Comparison of ENCODE assay signal across 23 mouse cellular contexts in genomic region chr6:118046511-118046910, GRCm38 (mm10). TPM values are rescaled to one million over a fixed set of nuclear protein-coding genes. Genes with fewer than 3 reads are reported as not detected.
DNase-seq lines count a peak whose midpoint lies in the region; ATAC-seq and TF ChIP-seq lines count a peak whose summit lies in the region.
"Had no signal": no experiment of that assay in that cellular context is flagged by ENCODE, and none has a peak within 500 bp of the region (broad histone marks: within the 10 kb centered on the region; RNA-seq: fewer than 3 reads in every experiment).

No protein-coding gene starts in this region.

- peaks cover 23% of the 10 kb centered on the region for H3K4me1 ChIP-seq in heart, embryonic 10.5 days
- peaks cover 27% of the 10 kb centered on the region for H3K4me1 ChIP-seq in lung, embryonic 16.5 days (replicated peaks; ENCODE audit: control insufficient read depth, insufficient read depth, low read length)
- H3K4me1 ChIP-seq in olfactory bulb, adult 2 months (ENCODE audit: control insufficient read depth, insufficient read depth, low read length) = peaks cover 45% of the 10 kb centered on the region
- H3K4me1 ChIP-seq: embryonic facial prominence, embryonic 13.5 days; embryonic facial prominence, embryonic 15.5 days; forebrain, embryonic 12.5 days had no signal

- no peak for ATAC-seq in lung, embryonic 16.5 days (ENCODE audit: low read depth)
- ATAC-seq: forebrain, embryonic 14.5 days; forebrain, embryonic 16.5 days had no signal

- H3K27me3 ChIP-seq in heart, embryonic 10.5 days (ENCODE audit: insufficient read depth, poor library complexity, severe bottlenecking) = 0 out of 2 replicates have a peak, but pooled peaks cover 3% of the 10 kb centered on the region
- H3K27me3 ChIP-seq in lung, embryonic 16.5 days (ENCODE audit: control insufficient read depth, insufficient read depth, low read depth, low read length) = no peaks in the 10 kb centered on the region
- H3K27me3 ChIP-seq: embryonic facial prominence, embryonic 13.5 days; embryonic facial prominence, embryonic 15.5 days; forebrain, embryonic 12.5 days had no signal

- H3K4me2 ChIP-seq in lung, embryonic 16.5 days (ENCODE audit: low read depth, low read length) = no peak overlapping the region
- H3K4me2 ChIP-seq: embryonic facial prominence, embryonic 13.5 days; embryonic facial prominence, embryonic 15.5 days; forebrain, embryonic 12.5 days had no signal

- no peak overlapping the region for H3K4me3 ChIP-seq in heart, embryonic 10.5 days
- no peak overlapping the region for H3K4me3 ChIP-seq in left cerebral cortex, adult 2 months
- H3K4me3 ChIP-seq in lung, embryonic 16.5 days (ENCODE audit: low read length) = no peak overlapping the region
- H3K4me3 ChIP-seq in olfactory bulb, adult 2 months (ENCODE audit: insufficient read depth, low read depth, low read length) = no peak overlapping the region
- H3K4me3 ChIP-seq: embryonic facial prominence, embryonic 13.5 days; embryonic facial prominence, embryonic 15.5 days; erythroblast, embryonic 14.5 days; forebrain, embryonic 10.5 days; forebrain, embryonic 12.5 days had no signal

- H3K9me3 ChIP-seq in heart, embryonic 10.5 days = no peaks in the 10 kb centered on the region
- no peaks in the 10 kb centered on the region for H3K9me3 ChIP-seq in lung, embryonic 16.5 days (ENCODE audit: control insufficient read depth, low read length)
- H3K9me3 ChIP-seq: embryonic facial prominence, embryonic 13.5 days; embryonic facial prominence, embryonic 15.5 days; forebrain, embryonic 12.5 days had no signal

- no peak for TF ChIP-seq POLR2A in olfactory bulb, adult 2 months (IDR thresholded peaks at IDR 0.05; ENCODE audit: insufficient read depth, low read depth, low read length)

- DNase-seq in heart, embryonic 10.5 days (ENCODE audit: low spot score) = peak; percentile 71
- DNase-seq in heart, postnatal 25 days (ENCODE audit: low spot score) = no peak
- DNase-seq in left cerebral cortex, adult 2 months (ENCODE audit: extremely low spot score in 1 of 2, low spot score in 2 of 2) = no peak
- DNase-seq in left cerebral cortex, adult 8-10 months (ENCODE audit: low spot score in 2 of 2) = no peak
- DNase-seq in lung, postnatal 10 days = no peak
- DNase-seq in spleen, adult 18-20 months = no peak
- DNase-seq: adrenal gland, adult 8-10 months; adrenal gland, postnatal 14 days; adrenal gland, postnatal 36 days; cerebellum, adult 11-12 months; cerebellum, adult 9-10 months; cerebellum, postnatal 10 days; cerebellum, postnatal 25 days; embryo, embryonic 11 days had no signal

- H3K27ac ChIP-seq in heart, embryonic 10.5 days = no peak overlapping the region
- peak overlapping the region; percentile 38; the same call in 1 of the 2 replicates for H3K27ac ChIP-seq in left cerebral cortex, adult 2 months
- peak overlapping the region; percentile 30 for H3K27ac ChIP-seq in lung, embryonic 16.5 days (ENCODE audit: low read length)
- H3K27ac ChIP-seq in olfactory bulb, adult 2 months (ENCODE audit: insufficient read depth, low read depth, low read length) = peak overlapping the region; percentile 70
- H3K27ac ChIP-seq: embryonic facial prominence, embryonic 13.5 days; embryonic facial prominence, embryonic 15.5 days; forebrain, embryonic 10.5 days; forebrain, embryonic 12.5 days had no signal

- WGBS in heart, embryonic 10.5 days = 72% methylated on average over 3 of the region's 3 CpGs
- 74% methylated on average over 3 of the region's 3 CpGs for WGBS in lung, embryonic 16.5 days
- WGBS in olfactory bulb, adult 2 months = 71% methylated on average over 3 of the region's 3 CpGs

- intact Hi-C loops in heart, postnatal 25 days (cut with DNase I) = no loop called here
- intact Hi-C loops in left cerebral cortex, adult 2 months (cut with DNase I) = no loop called here

- H3K36me3 ChIP-seq in heart, embryonic 10.5 days = no peaks in the 10 kb centered on the region
- H3K36me3 ChIP-seq in lung, embryonic 16.5 days (ENCODE audit: control insufficient read depth, insufficient read depth, low read length) = no peaks in the 10 kb centered on the region
- H3K36me3 ChIP-seq: embryonic facial prominence, embryonic 13.5 days; embryonic facial prominence, embryonic 15.5 days; forebrain, embryonic 10.5 days; forebrain, embryonic 12.5 days had no signal

- TF ChIP-seq CTCF in left cerebral cortex, adult 2 months (IDR thresholded peaks at IDR 0.05) = no peak
- no peak for TF ChIP-seq CTCF in olfactory bulb, adult 2 months (IDR thresholded peaks at IDR 0.05; ENCODE audit: insufficient read depth, low read depth, low read length)

- H3K9ac ChIP-seq in lung, embryonic 16.5 days (ENCODE audit: low read length) = no peak overlapping the region
- H3K9ac ChIP-seq: embryonic facial prominence, embryonic 13.5 days; embryonic facial prominence, embryonic 15.5 days; forebrain, embryonic 12.5 days had no signal

RNA-seq across cellular contexts. Expression of gene Rasgef1a, which starts 35.3 kb away (rescaled TPM):
- 0.35 and 0.43 TPM in 2 replicates for polyA plus RNA-seq in heart, embryonic 10.5 days (2016; fragmentation: Nextera tagmentation; extraction: Ambion mirVana)
- under 1 TPM; 0.14 to 0.16 TPM for total RNA-seq in heart, postnatal 25 days (2021)
- total RNA-seq in left cerebral cortex, adult 2 months (2021) = 100 to 1,000 TPM; 208 to 213 TPM
- 100 to 1,000 TPM; 191 to 234 (median 206) TPM for total RNA-seq in left cerebral cortex, adult 8-10 months (2022)
- polyA plus RNA-seq in lung, embryonic 16.5 days (2015; fragmentation: Nextera tagmentation; extraction: Ambion mirVana) = 6.1 and 6.3 TPM in 2 replicates
- polyA plus RNA-seq in olfactory bulb, adult 2 months (2012; ENCODE audit: insufficient read depth, insufficient read length, low replicate concordance, missing spikeins) = not detected in 2 replicates
- polyA plus RNA-seq: erythroblast, embryonic 14.5 days had no signal

Comparison
In these comparisons a context has a peak if more than half of its experiments do, and no peak if none do; other contexts are left out.
1. RNA of gene Rasgef1a, which starts 35.3 kb away (total RNA-seq): 208 to 213 TPM in left cerebral cortex, adult 2 months and 191 to 234 TPM in left cerebral cortex, adult 8-10 months; 0.14 to 0.16 TPM in heart, postnatal 25 days; every median in the first group is over 100 times any median in the second.